Mouse (Mus musculus): Measurements from ENCODE around the gene Siglecg. TPM values are rescaled to one million over a fixed set of nuclear protein-coding genes. Genes with fewer than 3 reads are reported as not detected.

Gene Siglecg
- total RNA-seq, 2 experiments from 2014 or later, result 15.4 to 17.2 TPM

DNA sequence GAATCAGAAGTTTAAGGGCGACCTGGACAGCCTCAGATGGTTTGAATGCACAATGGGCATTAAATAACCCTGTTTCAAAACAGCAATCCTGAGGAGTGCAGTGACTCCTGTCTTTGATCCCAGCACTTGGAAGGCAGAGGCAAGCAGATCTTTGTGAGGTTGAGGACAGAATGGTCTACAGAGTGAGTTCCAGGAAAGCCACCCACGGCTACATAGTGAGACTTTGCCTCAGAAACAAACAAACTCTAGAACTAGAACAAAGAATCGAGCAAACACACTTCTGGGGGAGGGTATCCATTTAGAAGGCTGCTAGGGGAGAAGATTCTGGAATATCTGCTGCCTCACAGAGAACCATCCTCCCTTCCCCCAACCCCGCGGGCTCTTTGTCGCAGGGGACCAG, 32.5 kb downstream of the Siglecg start, which contains the start of gene Cldnd2:
TSS of gene Cldnd2 (plus strand) at position 301 of the 400 bp plus-strand sequence.
- no peak for ATAC-seq (replicated peaks; ENCODE audit: poor library complexity)

DNA sequence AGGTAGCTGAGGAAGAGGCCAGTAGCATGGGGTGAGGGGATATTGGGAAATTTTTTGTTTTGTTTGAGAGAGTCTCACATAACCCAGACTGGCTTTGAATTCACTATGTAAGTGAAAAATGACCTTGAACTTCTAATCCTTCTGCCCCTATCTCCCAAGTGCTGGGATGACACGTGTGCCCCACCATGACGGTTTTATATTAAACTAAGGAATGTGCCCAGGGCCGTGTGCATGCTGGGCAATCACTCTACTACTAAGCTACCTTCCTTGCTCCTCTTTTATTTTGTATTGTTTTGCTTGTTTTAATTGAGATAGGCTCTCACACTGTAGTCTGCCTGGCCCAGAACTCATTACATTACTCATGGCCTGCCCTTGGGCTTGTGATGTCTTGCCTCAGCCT, 33.1 kb downstream of the Siglecg start:
- no peak for ATAC-seq (replicated peaks; ENCODE audit: poor library complexity)

- ATAC-seq (replicated peaks; ENCODE audit: poor library complexity), result no peak
Observed at GRCm38 (mm10) chr7:43442684-43443083, 34.7 kb downstream of the Siglecg start.

DNA sequence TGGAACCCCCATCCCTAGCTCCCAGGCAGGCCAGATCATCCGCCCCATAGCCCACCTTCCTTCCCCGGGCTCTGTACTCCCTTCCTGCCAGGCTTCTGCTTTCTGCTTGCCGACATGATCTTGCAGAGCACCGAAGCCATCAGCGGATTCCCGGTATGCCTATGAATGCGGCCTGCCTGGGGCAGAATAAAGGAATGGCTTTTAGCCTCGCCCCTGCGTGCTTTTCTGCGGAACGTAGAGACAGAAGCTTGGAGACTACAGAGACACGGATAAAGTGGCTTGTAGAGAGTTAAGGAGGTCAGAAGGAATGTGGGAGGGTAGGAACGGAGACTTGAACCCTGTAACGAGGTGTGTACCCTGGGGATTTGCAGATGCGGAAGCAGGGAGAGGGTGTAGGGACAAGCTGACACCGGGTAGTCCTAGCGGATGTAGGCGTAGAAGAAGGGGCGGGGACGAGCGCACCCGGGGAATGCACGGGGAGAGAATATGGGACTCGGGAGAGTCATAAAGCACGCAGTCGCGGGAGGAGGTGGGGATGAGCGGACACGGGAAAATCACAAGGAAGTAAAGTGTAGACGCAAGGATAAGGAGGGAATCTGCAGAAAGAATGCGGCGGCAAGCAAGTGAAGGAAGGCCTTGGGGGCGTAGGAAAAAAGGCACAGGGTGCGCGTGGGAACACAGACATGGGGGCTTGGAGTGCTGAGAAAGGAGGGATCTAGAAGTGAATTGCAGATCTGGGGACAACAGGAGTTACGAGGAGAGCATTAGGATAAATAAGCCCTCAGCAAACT, 35.3 kb downstream of the Siglecg start:
- peak; percentile 67 for ATAC-seq (replicated peaks; ENCODE audit: poor library complexity)

GRCm38 (mm10) chr7:43443917-43444293, 35.9 kb downstream of the Siglecg start, which contains the start of the genes Etfb and Gm45233:
Etfb (plus strand) TSS chr7:43444083.
Gm45233 (plus strand) TSS chr7:43444128.
- peak; percentile 73 for ATAC-seq (replicated peaks; ENCODE audit: poor library complexity)

DNA sequence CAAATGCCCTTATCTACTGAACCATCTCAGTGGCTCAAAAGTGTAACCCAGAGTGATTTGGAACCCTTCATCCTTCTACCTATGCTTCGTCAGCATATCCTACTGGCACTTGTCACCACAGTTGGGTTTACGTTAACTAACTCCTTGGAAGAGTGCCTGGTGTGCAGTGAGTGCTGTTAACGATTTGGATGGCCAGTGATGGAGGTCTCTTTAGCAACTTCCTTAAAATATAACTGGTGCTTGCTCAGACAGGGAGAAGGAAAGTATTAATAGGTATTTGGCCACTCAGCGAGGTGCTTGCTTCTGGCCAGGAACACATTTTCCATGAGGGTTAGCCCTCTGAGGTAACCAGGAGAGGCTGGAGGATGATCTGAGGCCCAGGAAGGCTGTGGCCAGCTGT, 39.8 kb downstream of the Siglecg start:
- no peak for ATAC-seq (replicated peaks; ENCODE audit: poor library complexity)

GRCm38 (mm10) chr7:43448246-43448645, 40.2 kb downstream of the Siglecg start:
- ATAC-seq (replicated peaks; ENCODE audit: poor library complexity), result no peak

DNA sequence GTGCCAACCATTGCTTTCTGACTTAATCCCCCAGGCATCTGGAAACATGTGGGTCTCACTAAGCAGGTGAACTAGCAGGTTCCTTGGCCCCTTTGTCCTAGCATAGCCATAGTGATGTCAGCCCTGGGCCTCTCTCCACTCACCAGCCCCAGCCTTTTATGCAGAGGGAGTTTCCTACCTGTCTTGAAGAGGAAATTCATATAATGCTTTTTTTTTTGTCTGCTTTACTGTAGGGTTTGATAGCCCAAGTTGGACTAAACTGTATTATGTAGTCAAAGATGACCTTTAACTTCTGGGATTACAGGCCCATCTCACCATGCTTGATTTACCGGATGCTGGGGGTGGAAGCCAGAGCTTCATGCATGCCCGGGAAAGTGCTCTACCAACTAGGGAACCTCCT, 41.8 kb downstream of the Siglecg start:
- no peak for ATAC-seq (replicated peaks; ENCODE audit: poor library complexity)

- ATAC-seq (replicated peaks; ENCODE audit: poor library complexity), result no peak
Observed at GRCm38 (mm10) chr7:43451726-43452125, 43.7 kb downstream of the Siglecg start.

- ATAC-seq (replicated peaks; ENCODE audit: poor library complexity), result peak; percentile 88
Observed at GRCm38 (mm10) chr7:43452609-43453008, 44.6 kb downstream of the Siglecg start.

- peak; percentile 6 for ATAC-seq (replicated peaks; ENCODE audit: poor library complexity)
Observed at GRCm38 (mm10) chr7:43453599-43454355, 45.8 kb downstream of the Siglecg start.

DNA sequence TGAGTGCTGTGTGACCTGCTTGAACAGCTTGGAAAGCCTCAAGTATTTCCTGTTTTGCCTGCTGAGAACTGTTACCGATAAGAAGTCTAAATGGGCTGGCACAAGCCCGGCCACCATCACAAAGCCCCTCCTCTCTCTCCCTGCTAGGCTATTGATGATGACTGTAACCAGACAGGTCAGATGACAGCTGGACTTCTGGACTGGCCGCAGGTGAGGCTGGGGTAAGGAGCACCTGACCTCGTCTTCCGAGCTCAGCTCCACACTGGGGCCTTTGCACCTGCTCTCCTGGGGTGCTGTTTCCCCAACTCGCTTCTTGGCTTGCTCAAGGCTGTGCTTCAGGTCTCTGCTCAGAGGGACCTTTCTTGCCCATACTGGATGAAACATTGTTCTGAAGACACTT, 46.4 kb downstream of the Siglecg start:
- ATAC-seq (replicated peaks; ENCODE audit: poor library complexity), result no peak

DNA sequence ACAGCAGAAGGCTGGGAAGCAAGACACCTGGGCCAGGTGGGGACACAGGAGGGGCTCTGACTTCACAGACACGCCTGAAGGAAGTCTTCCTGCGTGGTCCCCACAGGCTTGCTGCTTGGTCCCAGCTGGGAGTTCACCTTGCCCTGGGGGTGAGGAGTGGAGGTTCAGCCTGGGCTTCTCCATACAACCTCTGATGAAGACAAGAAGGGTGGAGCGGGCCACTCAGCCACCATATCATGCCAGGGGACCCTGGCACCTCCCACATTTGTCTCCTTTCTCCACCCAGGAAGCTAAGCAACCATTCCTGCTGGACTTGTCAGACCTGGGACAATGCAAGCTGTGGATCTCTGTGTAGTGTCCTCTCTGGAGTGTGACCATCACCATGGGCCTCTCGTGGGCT, 54.8 kb downstream of the Siglecg start, which contains the start of gene Vsig10l:
TSS of gene Vsig10l (plus strand) at position 301 of the 400 bp plus-strand sequence.
- ATAC-seq (replicated peaks; ENCODE audit: poor library complexity), result no peak

- no peak for ATAC-seq (replicated peaks; ENCODE audit: poor library complexity)
Observed at GRCm38 (mm10) chr7:43463976-43464375, 56.0 kb downstream of the Siglecg start.

DNA sequence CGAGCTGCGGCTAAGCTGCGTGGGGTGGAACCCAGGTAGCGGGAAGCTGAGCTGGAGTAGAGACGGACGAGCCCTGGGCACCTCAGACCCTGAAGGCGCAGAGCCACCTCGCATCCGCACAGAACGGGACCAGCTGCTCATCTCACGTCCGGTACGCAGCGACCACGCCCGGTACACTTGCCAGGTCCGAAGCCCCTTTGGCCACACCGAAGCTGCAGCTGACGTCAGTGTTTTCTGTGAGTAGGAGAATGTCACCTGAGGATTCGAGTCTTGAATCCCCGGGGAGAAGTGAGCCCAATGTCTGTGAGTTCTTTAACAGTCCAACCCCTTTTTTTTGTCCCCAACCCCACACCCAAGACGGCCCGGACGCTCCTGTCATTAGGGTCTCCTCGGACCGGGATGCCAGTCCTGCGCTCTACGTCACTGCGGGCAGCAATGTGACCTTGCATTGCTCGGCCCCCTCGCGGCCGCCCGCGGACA, 56.9 kb downstream of the Siglecg start:
- peak; percentile 38; the same call in 1 of the 2 replicates for ATAC-seq (replicated peaks; ENCODE audit: poor library complexity)

DNA sequence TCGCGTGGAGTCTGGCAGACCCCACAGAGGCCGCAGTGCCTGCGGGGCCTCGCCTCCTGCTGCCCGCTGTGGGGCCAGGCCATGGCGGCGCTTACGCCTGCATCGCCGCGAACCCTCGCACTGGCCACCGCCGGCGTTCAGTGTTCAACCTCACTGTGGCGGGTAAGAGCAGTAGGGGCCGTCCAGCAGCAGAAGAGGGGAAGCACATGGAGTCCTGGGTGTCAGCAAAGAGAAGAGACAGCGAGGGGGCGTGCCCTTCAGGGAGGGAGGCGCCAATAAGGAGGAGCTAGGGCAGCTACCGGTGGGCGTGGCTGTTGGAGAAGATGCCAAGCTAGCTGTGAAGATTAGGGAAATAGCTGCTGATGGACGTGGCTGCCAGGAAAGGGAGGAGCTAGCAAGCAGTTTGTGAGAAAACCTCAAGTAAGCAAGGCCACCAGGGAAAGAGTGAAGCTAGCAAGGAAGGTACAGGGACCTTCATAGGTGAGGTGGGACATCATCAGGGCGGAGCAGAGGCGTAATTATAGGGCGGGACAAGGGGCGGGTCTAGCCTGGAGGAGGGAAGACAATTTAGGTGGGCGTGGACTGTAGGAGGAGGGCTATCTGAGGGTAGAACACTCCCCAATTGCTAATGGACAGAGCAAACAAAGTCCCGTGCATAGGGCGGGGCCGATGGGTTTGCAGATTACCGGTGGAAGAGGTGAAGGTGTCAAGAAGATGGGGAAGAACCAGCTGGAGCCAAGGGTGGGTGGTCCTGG, 57.5 kb downstream of the Siglecg start:
- ATAC-seq (replicated peaks; ENCODE audit: poor library complexity), result peak; percentile 82

DNA sequence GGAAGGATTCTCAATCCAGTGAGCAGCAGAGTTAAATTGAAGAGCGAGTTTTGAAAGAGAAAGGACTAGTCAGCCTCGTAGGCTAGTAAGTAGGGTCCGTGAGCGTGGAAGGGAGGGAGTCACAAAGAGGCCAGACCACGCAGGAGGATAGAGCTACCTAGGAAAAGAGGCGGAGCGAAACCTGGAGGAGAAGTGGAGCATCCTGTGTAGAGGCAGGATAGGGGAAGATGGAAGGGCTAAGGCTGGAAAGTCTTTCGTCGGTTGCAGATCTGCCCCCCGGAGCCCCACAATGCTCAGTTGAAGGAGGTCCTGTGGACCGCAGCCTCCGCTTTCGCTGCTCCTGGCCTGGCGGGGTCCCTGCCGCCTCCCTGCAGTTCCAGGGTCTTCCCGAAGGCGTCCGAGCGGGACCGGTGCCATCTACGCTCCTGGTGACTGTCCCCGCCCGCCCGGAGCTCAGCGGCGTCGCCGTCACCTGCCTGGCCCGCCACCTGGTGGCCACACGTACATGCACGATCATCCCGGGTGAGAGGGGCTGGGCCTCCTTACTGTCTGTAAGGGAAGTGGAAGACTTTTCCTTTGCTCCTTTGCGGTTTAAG, 58.2 kb downstream of the Siglecg start:
- peak; percentile 65 for ATAC-seq (replicated peaks; ENCODE audit: poor library complexity)

All from megakaryocyte progenitor cell, adult 5-6 weeks (primary cell).